Mouse (Mus musculus) embryo, embryonic 11 days (tissue): ENCODE measurements around the gene Pou6f2.

ENCODE experiments used
- DNase-seq: peaks from one replicate; pipeline ENCODE4 v3.0.0-alpha.2; 2015

The Pou6f2 gene

DNA sequence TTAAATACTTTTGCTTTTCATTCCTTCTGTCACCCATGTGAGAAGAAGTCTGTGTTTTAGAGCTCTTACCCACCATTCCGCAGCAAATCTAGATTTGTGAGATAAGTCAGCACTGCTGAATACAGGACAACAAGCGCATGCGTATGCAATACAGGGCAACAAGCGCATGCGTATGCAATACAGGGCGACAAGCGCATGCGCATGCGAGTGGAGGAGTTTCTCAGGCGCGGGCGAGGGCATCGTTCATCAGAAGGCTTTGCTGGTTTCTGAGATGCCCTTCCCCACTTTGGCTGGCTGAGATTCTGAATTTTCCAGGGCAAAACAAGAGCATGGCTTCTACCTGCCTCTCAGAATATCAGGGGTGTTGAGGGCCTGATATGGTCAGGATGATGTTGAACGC is 186.2 kb downstream of the Pou6f2 start:
- DNase-seq, result no peak

DNA sequence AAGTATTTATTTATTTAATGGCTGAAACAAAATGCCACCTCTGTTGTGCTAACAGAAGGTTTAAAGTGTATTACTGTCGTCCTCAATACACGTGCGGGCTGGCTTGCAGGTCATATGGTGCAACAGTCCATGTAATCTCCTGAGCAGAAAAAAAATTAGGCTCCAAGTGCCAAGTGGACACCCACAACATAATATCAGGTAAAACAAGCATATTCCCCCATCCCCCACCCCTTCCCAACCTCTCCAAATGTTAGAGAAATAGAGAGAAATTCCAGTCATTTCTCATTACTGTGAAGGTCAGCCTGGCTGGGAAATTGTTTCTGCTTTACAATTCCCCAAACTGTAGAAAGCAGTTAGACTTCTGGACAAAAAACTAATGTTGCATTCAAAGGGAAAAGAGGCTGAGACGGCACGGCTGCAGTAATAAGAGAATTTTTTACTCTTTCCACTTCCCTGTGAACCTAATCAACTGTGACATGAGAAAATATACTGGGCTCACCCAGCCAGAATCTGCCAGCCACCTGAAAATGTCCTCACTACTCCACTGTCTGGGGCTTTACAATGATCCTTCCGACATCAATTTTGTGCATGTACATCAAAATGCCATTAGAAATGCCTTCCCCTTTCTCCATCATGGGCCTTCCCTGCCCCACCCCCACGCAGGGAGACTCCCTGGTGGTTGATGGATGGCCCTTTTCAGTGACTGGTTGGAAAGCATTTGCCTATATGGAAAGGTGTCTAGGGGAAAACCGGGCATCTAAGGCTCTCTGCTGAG is 192.8 kb downstream of the Pou6f2 start:
- DNase-seq, result peak; percentile 51

DNA sequence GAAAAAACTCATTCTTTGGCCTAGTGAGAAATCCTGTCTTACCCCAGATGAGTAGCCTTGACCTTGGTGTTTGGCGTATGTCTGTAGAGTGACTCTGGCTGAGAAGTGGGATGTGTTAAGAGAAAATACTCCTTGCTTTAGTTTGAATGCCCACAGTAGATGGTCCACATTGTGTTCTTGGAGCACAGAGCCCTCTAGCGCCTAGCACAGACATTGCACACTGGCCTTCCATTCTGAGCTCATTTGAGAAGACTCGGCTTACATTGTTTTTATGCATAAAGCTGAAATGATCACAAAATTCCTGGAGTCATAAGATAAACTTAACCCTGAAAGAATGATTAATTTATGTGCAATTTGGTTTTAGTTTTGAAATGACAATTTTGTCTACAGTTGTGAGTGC is 223.5 kb downstream of the Pou6f2 start:
- peak; percentile 47 for DNase-seq

DNA sequence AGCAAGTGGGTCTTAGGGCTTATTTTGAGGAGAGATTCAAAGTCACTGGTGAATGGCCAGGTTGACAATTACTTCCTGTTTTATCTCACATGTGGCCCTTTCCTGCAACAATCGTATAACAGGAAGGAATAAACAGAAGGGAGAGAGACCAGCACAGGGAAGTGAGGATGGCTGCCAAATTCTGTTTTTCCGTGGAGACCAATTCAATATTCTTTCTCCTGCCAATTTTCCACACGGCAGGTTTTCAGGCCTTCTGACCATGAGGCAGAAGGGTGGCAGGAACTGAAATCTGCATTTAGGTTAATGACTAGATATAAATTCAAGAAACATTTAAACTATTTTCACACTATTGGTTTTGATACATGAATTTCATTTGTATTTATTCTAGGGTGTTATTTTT is 224.5 kb downstream of the Pou6f2 start:
- DNase-seq, result no peak

GRCm38 (mm10) chr13:18172334-18172733 is 225.2 kb downstream of the Pou6f2 start:
- DNase-seq, result peak; percentile 13

DNA sequence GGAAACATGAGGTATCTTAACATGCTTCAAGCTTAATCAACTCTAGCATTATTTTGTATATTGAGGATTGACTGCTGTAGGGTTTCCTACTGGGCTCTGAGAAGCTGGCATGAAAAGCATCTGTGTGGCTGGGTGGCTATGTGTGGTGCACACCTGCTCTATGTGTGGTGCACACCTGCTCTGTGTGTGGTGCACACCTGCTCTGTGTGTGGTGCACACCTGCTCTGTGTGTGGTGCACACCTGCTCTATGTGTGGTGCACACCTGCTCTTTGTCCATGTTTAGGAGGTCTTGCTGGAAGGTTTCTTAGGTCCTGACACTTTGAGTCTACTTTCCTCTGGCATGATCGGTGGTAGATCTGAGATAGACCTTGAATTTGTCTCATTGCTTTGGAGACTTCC is 233.3 kb downstream of the Pou6f2 start:
- DNase-seq, result no peak

DNA sequence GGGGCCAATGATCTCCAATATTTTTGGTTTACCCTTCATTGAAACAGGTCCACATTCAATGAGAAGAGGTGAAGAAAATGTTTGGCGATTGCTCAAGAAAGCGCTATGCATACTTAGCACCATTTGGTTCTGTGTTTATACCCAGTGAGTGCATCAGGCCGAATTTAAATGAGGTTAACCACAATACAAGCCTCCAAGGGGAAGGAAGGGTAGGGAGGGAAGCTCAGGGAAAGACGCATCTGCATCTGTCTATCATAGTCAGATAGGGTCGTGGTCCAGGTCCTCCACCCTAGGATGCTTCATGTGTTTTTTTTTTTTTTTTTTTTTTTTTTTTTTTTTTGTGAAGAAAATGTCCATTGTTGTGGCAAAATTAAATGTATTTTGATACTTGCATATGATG is 236.9 kb downstream of the Pou6f2 start:
- DNase-seq, result no peak

GRCm38 (mm10) chr13:18153949-18154582 is 243.4 kb downstream of the Pou6f2 start:
- DNase-seq, result no peak

GRCm38 (mm10) chr13:18133646-18134045 is 263.8 kb downstream of the Pou6f2 start:
- DNase-seq, result no peak

DNA sequence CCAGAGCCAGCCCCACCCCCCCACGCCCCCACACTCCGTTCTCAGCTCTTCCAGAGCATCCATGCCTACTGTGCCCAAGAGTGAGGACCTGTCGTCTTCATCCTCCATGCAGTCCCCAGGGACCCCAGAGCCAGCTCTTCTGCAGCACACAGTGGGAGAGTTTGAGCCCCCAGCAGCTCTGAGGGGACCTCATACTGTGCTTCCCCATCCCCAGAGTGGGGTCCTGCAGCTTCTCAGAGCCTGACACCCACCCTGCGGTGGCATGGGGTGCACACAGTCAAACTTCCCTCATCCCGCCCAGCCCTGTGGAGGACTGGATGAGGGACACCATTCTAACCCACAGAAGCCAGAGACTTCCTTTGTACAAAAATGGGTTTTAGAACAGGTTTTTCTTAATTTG is 264.3 kb downstream of the Pou6f2 start:
- no peak for DNase-seq

GRCm38 (mm10) chr13:18131324-18131723 is 266.2 kb downstream of the Pou6f2 start:
- DNase-seq, result no peak

GRCm38 (mm10) chr13:18129697-18130096 is 267.8 kb downstream of the Pou6f2 start:
- DNase-seq, result peak; percentile 20

GRCm38 (mm10) chr13:18128826-18129225 is 268.7 kb downstream of the Pou6f2 start:
- no peak for DNase-seq

GRCm38 (mm10) chr13:18128053-18128452 is 269.4 kb downstream of the Pou6f2 start:
- DNase-seq, result no peak

- no peak for DNase-seq
Observed at GRCm38 (mm10) chr13:18126111-18126510, 271.4 kb downstream of the Pou6f2 start.

- DNase-seq, result no peak
Observed at GRCm38 (mm10) chr13:18125226-18126000, 272.1 kb downstream of the Pou6f2 start.

GRCm38 (mm10) chr13:18124368-18124767 is 273.1 kb downstream of the Pou6f2 start:
- peak; percentile 77 for DNase-seq

GRCm38 (mm10) chr13:18120406-18120805 is 277.1 kb downstream of the Pou6f2 start:
- no peak for DNase-seq

- DNase-seq, result no peak
Observed at GRCm38 (mm10) chr13:18081443-18082119, 315.9 kb downstream of the Pou6f2 start.
